Mouse (Mus musculus): ENCODE data around the gene Gcnt1. TPM values are rescaled to one million over a fixed set of nuclear protein-coding genes. Genes with fewer than 3 reads are reported as not detected.

Gcnt1 gene
- polyA plus RNA-seq, 1 experiment from 2014 or later, result 19.0 TPM

DNA sequence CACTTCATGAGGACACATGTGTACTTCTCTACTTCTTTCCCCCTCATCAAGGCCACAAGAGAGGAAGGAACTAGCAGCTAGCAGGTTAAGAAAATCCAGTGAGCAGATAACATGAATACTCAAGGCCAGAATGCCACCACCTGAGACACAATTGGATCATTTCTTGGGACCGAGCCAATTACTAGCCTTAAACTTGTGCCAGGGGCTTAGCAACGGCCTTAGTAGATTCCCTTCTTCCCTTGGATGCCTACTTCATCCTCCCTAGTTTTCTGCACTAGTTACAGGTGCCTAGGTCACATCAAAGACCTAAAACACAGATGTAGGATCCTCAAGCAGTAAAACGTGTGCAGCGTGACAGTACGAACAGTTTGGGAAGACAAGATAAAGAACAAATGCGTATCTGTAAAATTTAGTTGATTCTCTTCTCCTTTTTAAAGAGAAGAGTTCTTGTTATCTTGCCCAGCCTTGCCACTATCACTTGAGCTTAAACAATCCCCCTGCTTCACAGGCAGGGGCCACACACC, 44.7 kb downstream of the Gcnt1 start:
- 20% methylated on average over 6 of the region's 6 CpGs for WGBS (ENCODE audit: insufficient replicate concordance)
- H3K27me3 ChIP-seq, result no peaks in the 10 kb centered on the region
- H3K27ac ChIP-seq (replicated peaks), result peak overlapping the region; percentile 88
- H3K36me3 ChIP-seq (replicated peaks), result peaks cover 63% of the 10 kb centered on the region
- H3K9ac ChIP-seq, result peak overlapping the region; percentile 50; the same call in 1 of the 2 replicates
- H3K4me3 ChIP-seq (replicated peaks), result no peak overlapping the region
- peak overlapping the region; percentile 37 for H3K4me2 ChIP-seq
- ATAC-seq (ENCODE audit: insufficient read depth), result no peak
- no peaks in the 10 kb centered on the region for H3K9me3 ChIP-seq (replicated peaks)
- peaks cover 66% of the 10 kb centered on the region for H3K4me1 ChIP-seq (replicated peaks)

DNA sequence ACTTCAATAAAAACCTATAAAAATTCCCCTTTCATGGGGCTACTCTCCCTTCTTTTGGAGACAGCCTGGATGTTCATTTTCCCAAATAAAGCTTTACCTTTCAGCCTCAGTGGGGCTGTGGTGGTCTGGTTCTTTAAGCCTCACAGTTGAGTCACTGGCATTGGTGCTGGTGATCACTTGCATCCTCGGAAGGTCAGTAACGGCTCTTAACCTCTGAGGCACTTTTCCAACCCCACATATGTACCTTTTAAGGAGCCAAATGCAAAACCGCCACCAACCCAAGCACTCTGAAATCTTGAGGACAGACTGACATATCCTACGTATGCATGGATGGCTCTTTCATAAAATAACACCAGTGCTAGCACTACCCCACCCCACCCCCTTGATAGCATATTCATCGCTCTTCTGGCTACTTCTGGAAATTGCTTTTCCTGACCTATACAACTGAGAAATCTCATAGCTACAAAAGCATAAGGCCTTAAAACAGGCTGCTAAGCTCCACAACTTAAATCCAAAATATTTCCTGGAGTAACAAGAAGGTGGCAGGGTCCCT, 48.9 kb downstream of the Gcnt1 start:
- Histone ChIP-seq H3K9ac (peak overlapping the region; percentile 54), H3K36me3 (replicated peaks) (peaks cover 24% of the 10 kb centered on the region), H3K27ac (replicated peaks) (peak overlapping the region; percentile 97), H3K4me2 (peak overlapping the region; percentile 66), H3K4me3 (replicated peaks) (peak overlapping the region; percentile 21), H3K9me3 (replicated peaks) (no peaks in the 10 kb centered on the region), H3K27me3 (no peaks in the 10 kb centered on the region), H3K4me1 (replicated peaks) (peaks cover 66% of the 10 kb centered on the region)
- peak; percentile 65 for ATAC-seq (ENCODE audit: insufficient read depth)
- 17% methylated on average over 5 of the region's 5 CpGs for WGBS (ENCODE audit: insufficient replicate concordance)

DNA sequence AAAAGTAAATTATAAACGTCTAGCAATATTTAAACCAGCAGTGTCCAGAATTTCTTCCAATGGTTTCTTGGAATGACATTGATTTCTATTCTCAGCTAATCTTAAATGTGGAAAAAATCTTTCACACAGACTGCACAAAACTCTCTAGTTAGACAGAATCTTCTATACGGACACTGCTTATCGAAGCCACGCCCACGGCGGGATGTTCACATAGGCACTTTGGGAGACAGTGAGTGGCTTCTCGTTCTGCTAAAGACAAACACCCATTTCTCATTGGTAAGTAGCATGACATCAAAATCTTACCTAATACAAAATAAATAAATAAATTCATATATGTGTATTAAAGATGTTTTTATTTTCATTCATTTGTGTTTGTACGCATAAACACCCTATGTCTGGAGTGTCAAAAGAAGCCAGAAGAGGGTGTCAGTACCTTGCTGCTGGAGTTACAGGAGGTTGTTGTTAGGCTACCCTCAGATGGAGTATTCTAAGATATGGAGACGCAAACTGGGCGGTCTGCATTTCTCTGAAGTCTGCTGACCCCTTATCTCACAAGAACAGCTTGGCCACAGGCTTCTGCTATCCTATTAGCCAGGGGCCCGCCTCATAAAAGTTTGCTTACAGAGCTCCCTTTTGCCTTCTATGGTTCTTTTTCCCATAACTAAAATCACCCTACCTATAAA, 49.5 kb downstream of the Gcnt1 start:
- Histone ChIP-seq H3K4me3 (replicated peaks) (peak overlapping the region; percentile 21), H3K9ac (peak overlapping the region; percentile 54)

DNA sequence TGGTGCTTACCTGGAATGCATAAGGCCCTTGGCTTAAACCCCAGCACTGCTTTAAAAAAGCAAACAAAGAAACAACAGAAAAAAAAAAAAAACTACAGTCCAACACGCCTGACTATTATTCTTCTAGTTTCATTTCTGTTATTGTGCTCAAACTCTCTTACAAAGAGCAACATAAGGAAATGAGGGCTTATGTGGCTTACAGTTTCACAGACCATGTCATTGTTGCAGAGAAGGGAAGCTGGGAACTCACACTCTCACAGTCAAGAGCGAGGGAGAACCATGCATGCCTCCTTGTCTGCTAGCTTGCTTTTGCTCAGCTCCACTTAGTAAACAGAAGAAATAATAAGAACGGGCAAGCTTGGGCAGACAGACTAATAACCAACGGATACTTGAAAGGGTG, 52.9 kb downstream of the Gcnt1 start:
- H3K27ac ChIP-seq (replicated peaks), result peak overlapping the region; percentile 97; the same call in 1 of the 2 replicates
- 65% methylated on average over 4 of the region's 4 CpGs for WGBS (ENCODE audit: insufficient replicate concordance)
- H3K27me3 ChIP-seq, result no peaks in the 10 kb centered on the region
- H3K9ac ChIP-seq, result no peak overlapping the region
- H3K4me1 ChIP-seq (replicated peaks), result peaks cover 36% of the 10 kb centered on the region
- no peak for ATAC-seq (ENCODE audit: insufficient read depth)
- H3K36me3 ChIP-seq (replicated peaks), result no peaks in the 10 kb centered on the region
- no peak overlapping the region for H3K4me3 ChIP-seq (replicated peaks)
- no peak overlapping the region for H3K4me2 ChIP-seq
- no peaks in the 10 kb centered on the region for H3K9me3 ChIP-seq (replicated peaks)

More for the DNA sequence above, 49.5 kb downstream of the Gcnt1 start:
- WGBS (ENCODE audit: insufficient replicate concordance), result 19% methylated on average over 11 of the region's 11 CpGs
- Histone ChIP-seq H3K4me2 (peak overlapping the region; percentile 66), H3K27ac (replicated peaks) (peak overlapping the region; percentile 97), H3K4me1 (replicated peaks) (peaks cover 61% of the 10 kb centered on the region), H3K36me3 (replicated peaks) (peaks cover 19% of the 10 kb centered on the region), H3K9me3 (replicated peaks) (no peaks in the 10 kb centered on the region), H3K27me3 (no peaks in the 10 kb centered on the region)
- peak; percentile 99 for ATAC-seq (ENCODE audit: insufficient read depth)

DNA sequence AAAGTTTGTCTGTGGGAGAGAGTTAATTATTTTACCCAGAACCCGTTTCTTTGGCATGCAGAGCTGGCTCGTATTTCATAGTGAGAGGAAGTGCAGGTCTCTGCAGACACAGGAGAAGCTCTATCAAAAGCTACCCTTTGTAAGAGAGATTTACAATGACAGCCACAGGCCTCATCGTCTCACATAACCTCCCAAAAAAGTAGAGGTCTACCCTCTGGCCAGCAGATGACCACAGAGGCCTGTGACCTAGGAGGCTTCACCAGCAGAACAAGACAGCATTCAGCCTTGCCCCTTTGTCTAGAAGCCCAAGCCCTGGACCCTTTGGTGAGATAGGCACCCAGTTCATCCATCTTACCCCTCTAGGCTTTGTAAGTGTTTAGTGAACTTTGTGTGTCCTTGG, 53.9 kb downstream of the Gcnt1 start:
- no peaks in the 10 kb centered on the region for H3K9me3 ChIP-seq (replicated peaks)
- no peak overlapping the region for H3K27ac ChIP-seq (replicated peaks)
- no peak overlapping the region for H3K4me3 ChIP-seq (replicated peaks)
- ATAC-seq (ENCODE audit: insufficient read depth), result no peak
- no peaks in the 10 kb centered on the region for H3K36me3 ChIP-seq (replicated peaks)
- H3K4me1 ChIP-seq (replicated peaks), result peaks cover 28% of the 10 kb centered on the region
- no peaks in the 10 kb centered on the region for H3K27me3 ChIP-seq
- H3K9ac ChIP-seq, result no peak overlapping the region
- 39% methylated on average over 3 of the region's 3 CpGs for WGBS (ENCODE audit: insufficient replicate concordance)
- H3K4me2 ChIP-seq, result no peak overlapping the region

DNA sequence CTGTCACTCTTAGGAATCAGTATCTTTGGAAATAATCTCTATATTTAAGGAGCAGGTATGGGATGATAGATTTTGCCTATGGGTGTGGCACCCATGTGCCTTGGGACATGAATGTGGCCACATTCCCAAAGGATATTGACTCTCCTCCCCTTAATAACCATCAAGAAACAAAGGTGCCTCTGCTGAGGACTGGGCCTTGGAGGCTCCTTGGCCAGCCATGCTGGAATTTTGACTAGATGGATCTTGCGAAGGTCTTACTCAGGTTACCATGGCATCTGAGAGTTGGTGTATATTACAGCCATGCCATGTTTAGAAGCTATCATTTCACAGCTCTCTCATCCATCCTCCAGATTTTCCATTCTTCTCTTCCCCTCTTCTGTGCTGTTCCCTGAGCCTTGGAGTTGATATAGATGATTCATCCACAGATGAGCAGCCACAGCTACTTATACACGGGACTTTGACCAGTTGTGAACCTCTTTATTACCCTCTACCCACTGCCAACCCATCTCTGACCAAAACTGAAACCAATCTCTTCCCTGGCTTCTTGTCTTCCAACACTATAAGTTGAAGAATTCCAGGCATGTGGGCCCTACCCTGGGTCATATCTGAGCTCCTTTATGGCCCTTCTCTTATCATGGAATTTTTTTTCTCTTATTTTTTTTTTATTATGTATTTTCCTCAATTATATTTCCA, 56.2 kb downstream of the Gcnt1 start:
- Histone ChIP-seq H3K4me2 (no peak overlapping the region), H3K27me3 (no peaks in the 10 kb centered on the region), H3K4me3 (replicated peaks) (no peak overlapping the region), H3K27ac (replicated peaks) (no peak overlapping the region), H3K9me3 (replicated peaks) (no peaks in the 10 kb centered on the region), H3K9ac (no peak overlapping the region), H3K4me1 (replicated peaks) (peaks cover 33% of the 10 kb centered on the region), H3K36me3 (replicated peaks) (no peaks in the 10 kb centered on the region)
- ATAC-seq (ENCODE audit: insufficient read depth), result no peak
- WGBS (ENCODE audit: insufficient replicate concordance), result 84% methylated on average over 2 of the region's 2 CpGs

DNA sequence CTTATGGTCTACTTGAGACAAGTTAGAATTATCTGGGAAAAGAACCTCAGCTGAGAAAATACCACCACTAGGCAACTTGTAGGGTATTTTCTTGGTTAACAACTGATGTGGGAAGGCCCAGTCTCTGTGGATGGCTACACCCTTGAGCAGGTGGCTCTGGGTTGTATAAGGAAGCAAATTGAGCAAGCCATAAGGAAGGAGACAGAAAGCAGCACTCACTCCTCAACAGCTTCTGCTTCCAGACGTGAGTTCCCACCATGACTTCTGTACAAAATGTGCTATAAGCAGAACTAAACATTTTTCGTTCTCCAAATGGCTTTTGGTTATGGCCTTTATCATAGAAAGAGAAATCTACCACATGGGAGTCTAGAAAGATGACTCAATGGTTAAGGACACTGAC, 58.2 kb downstream of the Gcnt1 start:
- Histone ChIP-seq H3K9me3 (replicated peaks) (no peaks in the 10 kb centered on the region), H3K36me3 (replicated peaks) (no peaks in the 10 kb centered on the region), H3K4me2 (no peak overlapping the region), H3K4me1 (replicated peaks) (peaks cover 26% of the 10 kb centered on the region), H3K4me3 (replicated peaks) (no peak overlapping the region), H3K27me3 (no peaks in the 10 kb centered on the region), H3K27ac (replicated peaks) (no peak overlapping the region), H3K9ac (no peak overlapping the region)
- WGBS (ENCODE audit: insufficient replicate concordance), result 42% methylated on average over 2 of the region's 2 CpGs
- ATAC-seq (ENCODE audit: insufficient read depth), result no peak

DNA sequence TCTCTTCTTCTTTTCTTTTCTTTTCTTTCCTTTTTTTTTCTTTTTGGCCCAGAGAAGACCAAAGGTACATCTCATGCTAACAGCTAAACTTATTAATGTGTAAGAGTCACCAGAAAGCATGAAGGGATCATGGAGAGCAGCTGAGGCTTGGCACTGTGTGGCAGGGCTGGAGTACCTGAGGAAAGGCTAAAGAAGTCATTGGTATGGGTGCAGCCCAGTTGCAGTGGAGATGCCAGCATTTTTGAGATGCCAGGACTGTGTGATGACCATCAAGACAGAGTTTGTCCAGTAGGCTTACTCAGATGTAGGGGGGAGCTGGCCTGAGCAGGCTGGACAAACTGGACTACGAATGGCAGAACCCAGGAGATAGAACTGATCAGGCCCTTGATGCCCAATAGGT, 58.9 kb downstream of the Gcnt1 start:
- no peak overlapping the region for H3K4me2 ChIP-seq
- no peaks in the 10 kb centered on the region for H3K9me3 ChIP-seq (replicated peaks)
- no peaks in the 10 kb centered on the region for H3K27me3 ChIP-seq
- H3K4me1 ChIP-seq (replicated peaks), result peaks cover 26% of the 10 kb centered on the region
- no peaks in the 10 kb centered on the region for H3K36me3 ChIP-seq (replicated peaks)
- no peak overlapping the region for H3K27ac ChIP-seq (replicated peaks)
- H3K4me3 ChIP-seq (replicated peaks), result no peak overlapping the region
- WGBS (ENCODE audit: insufficient replicate concordance), result 63% methylated on average over 1 of the region's 1 CpGs
- H3K9ac ChIP-seq, result no peak overlapping the region
- no peak for ATAC-seq (ENCODE audit: insufficient read depth)

DNA sequence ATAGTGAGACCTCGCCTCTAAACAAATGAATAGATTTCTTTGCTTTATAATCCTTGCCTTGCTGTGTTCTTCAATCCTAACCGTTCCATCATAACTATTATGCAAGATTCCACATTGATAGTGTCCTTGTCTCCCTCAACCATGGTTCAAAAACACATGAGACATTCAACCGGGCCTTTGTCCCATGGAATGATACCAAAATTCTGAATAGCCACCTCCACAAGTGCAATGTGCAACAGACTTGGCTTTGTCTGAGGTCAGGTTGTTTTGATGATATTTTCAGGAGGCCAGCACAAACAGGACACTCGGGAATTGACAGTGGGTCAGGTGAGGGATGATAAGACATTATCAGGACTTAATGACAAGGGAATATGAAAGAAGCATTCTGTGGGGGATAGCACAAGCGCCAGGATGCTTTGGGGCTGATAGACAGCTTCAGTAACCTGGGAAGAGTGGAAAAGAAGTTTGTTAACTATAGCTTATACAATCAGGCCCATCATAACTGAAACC, 59.9 kb downstream of the Gcnt1 start:
- Histone ChIP-seq H3K9me3 (replicated peaks) (no peaks in the 10 kb centered on the region), H3K4me3 (replicated peaks) (no peak overlapping the region), H3K27ac (replicated peaks) (0 out of 2 replicates have a peak overlapping the region, but pooled peaks have one; percentile 31), H3K36me3 (replicated peaks) (no peaks in the 10 kb centered on the region), H3K9ac (no peak overlapping the region), H3K4me1 (replicated peaks) (peaks cover 26% of the 10 kb centered on the region), H3K27me3 (no peaks in the 10 kb centered on the region), H3K4me2 (no peak overlapping the region)
- WGBS (ENCODE audit: insufficient replicate concordance), result 49% methylated on average over 5 of the region's 5 CpGs
- ATAC-seq (ENCODE audit: insufficient read depth), result no peak

DNA sequence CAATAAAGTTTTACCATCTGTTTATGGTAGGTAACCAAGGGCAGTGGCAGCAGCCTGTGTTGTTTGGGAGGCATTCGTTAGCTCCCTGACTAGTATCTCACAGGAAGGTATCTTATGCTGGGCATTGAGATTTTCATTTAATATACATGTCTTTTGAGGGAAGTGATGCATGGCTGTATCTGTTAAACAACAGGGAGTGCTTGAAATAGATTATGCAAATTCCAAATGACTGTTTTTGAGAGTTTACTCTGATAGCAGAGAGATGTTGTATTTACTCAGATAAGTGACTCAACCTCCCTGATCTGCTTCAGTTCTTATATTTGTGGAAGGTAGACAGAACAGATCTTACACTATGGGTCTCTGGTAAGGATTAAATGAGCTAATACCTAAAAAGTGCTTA, 61.1 kb downstream of the Gcnt1 start:
- Histone ChIP-seq H3K27me3 (no peaks in the 10 kb centered on the region), H3K4me1 (replicated peaks) (peaks cover 26% of the 10 kb centered on the region), H3K36me3 (replicated peaks) (no peaks in the 10 kb centered on the region), H3K27ac (replicated peaks) (0 out of 2 replicates have a peak overlapping the region, but pooled peaks have one; percentile 26), H3K9me3 (replicated peaks) (no peaks in the 10 kb centered on the region), H3K4me3 (replicated peaks) (no peak overlapping the region), H3K9ac (no peak overlapping the region), H3K4me2 (no peak overlapping the region)
- WGBS (ENCODE audit: insufficient replicate concordance), result 33% methylated on average over 1 of the region's 1 CpGs
- 0 out of 2 replicates have a peak, but pooled peaks have one; percentile 9 for ATAC-seq (ENCODE audit: insufficient read depth)

DNA sequence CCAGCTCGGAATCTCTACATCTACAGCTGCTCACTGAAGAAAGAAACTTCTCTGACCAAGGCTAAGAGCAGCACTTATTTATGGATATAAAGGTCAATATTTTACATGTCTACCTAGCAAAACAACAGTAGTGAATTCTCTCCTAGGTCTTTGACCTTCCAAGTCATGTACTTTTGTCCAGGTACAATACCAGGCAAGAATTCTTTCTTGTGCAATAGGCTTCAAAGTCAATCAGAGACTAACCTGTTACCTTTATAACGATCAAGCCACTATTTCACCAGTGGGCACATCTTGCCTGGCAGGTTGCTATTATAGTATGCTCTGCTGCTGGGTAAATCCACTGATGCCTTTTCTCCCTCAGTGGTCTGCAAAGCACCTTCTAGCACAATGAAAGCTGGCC, 61.6 kb downstream of the Gcnt1 start:
- Histone ChIP-seq H3K9me3 (replicated peaks) (no peaks in the 10 kb centered on the region), H3K9ac (no peak overlapping the region), H3K4me3 (replicated peaks) (no peak overlapping the region), H3K27ac (replicated peaks) (0 out of 2 replicates have a peak overlapping the region, but pooled peaks have one; percentile 26), H3K4me1 (replicated peaks) (peaks cover 26% of the 10 kb centered on the region), H3K27me3 (no peaks in the 10 kb centered on the region), H3K4me2 (no peak overlapping the region), H3K36me3 (replicated peaks) (no peaks in the 10 kb centered on the region)
- ATAC-seq (ENCODE audit: insufficient read depth), result no peak
- WGBS (ENCODE audit: insufficient replicate concordance), result 76% methylated on average over 2 of the region's 2 CpGs

All from liver, embryonic 15.5 days (tissue).